Mouse (Mus musculus) thymus, adult 2 months (tissue): ENCODE data around the gene Rnf24.

Experiments used
- CTCF ChIP-seq: fragments of 200-500 bp; IDR thresholded peaks from 2 replicates; pipeline ENCODE4 v1.5.1; 2012; ENCODE audit warnings: mild to moderate bottlenecking, control low read depth, low read length, moderate library complexity, borderline replicate concordance; ENCODE audit not compliant: control insufficient read depth, poor library complexity, insufficient read depth; ENCODE audit errors: extremely low read depth
- POLR2A ChIP-seq: fragments of 200-500 bp; IDR thresholded peaks from 2 replicates; pipeline ENCODE4 v1.6.1; 2012; ENCODE audit warnings: mild to moderate bottlenecking, low read length, control low read depth, moderate library complexity; ENCODE audit not compliant: control insufficient read depth, poor library complexity, insufficient read depth; ENCODE audit errors: extremely low read depth

- TF ChIP-seq CTCF, result no peak
- TF ChIP-seq POLR2A, result no peak
Observed at GRCm38 (mm10) chr2:131255738-131256137, 97.0 kb downstream of the Rnf24 start.
